Mouse (Mus musculus) midbrain, postnatal 0 days (tissue): ENCODE results near the gene Zmynd11. TPM values are rescaled to one million over a fixed set of nuclear protein-coding genes. Genes with fewer than 3 reads are reported as not detected.

Experiments used
- ATAC-seq: fragments of 200-750 bp; cut with Nextera tagmentation; 2 replicates; pipeline ENCODE4 v1.8.0; 2017; ENCODE audit warnings: moderate number of reproducible peaks, mild to moderate bottlenecking, moderate TSS enrichment, moderate library complexity; ENCODE audit not compliant: low FRiP score
- DNase-seq: peaks from one replicate; pipeline ENCODE4 v3.0.0-alpha.2; 2015; ENCODE audit warnings: low spot score
- H3K27ac ChIP-seq: fragments of 300-500 bp; sonication (generic); 2 replicates; pipeline ENCODE4 v1.5.1; 2014; ENCODE audit warnings: low read depth, mild to moderate bottlenecking, low read length, mixed read lengths
- H3K27me3 ChIP-seq: fragments of 300-500 bp; sonication (generic); 2 replicates; pipeline ENCODE4 v1.6.1; 2014; ENCODE audit warnings: low read length, control low read depth, mixed read lengths; ENCODE audit not compliant: insufficient read depth
- H3K36me3 ChIP-seq: fragments of 300-500 bp; sonication (generic); 2 replicates; pipeline ENCODE4 v1.6.1; 2014; ENCODE audit warnings: low read length, control low read depth, mixed read lengths; ENCODE audit not compliant: insufficient read depth
- H3K4me1 ChIP-seq: fragments of 300-500 bp; sonication (generic); 2 replicates; pipeline ENCODE4 v1.6.1; 2014; ENCODE audit warnings: mild to moderate bottlenecking, control low read depth, antibody characterized with exemption, low read length, mixed read lengths; ENCODE audit not compliant: insufficient read depth
- H3K4me2 ChIP-seq: fragments of 300-500 bp; sonication (generic); 2 replicates; pipeline ENCODE4 v1.6.1; 2014; ENCODE audit warnings: low read depth, mild to moderate bottlenecking, low read length, mixed read lengths; ENCODE audit not compliant: poor library complexity, severe bottlenecking
- H3K4me3 ChIP-seq: fragments of 300-500 bp; sonication (generic); 2 replicates; pipeline ENCODE4 v1.5.1; 2014; ENCODE audit warnings: low read depth, mild to moderate bottlenecking, low read length, moderate library complexity
- H3K9ac ChIP-seq: fragments of 300-500 bp; sonication (generic); replicated peaks from 2 replicates; pipeline ENCODE4 v1.6.1; 2014; ENCODE audit warnings: mild to moderate bottlenecking, low read length, moderate library complexity, mixed read lengths; ENCODE audit not compliant: poor library complexity, severe bottlenecking
- H3K9me3 ChIP-seq: fragments of 300-500 bp; sonication (generic); 2 replicates; pipeline ENCODE4 v1.6.1; 2016; ENCODE audit warnings: low read length, control low read depth
- CTCF ChIP-seq: IDR thresholded peaks from 2 replicates; pipeline ENCODE4 v1.5.1; 2016; ENCODE audit warnings: antibody characterized with exemption, mild to moderate bottlenecking
- WGBS: fragments of 180-500 bp; shearing (Covaris S2); extraction: QIAGEN DNeasy Blood & Tissue Kit; methylation state at CpG from one replicate; pipeline ENCODE4 v1.1.7; 2014; 5-methylcytosine and 5-hydroxymethylcytosine counted together
- polyA plus RNA-seq: library from polyadenylated mRNA; unstranded; fragments of >200 nt; fragmentation: Nextera tagmentation; extraction: Ambion mirVana; gene quantifications from 2 replicates; pipeline ENCODE4 v1.2.1, GENCODE M21; 2015
- total RNA-seq: library from RNA; depleted of rRNA; stranded (reverse); fragments of >200 nt; gene quantifications from 2 replicates; pipeline ENCODE4 v1.2.3, GENCODE M21; 2014

Zmynd11 gene
- total and polyA plus RNA-seq, 2 experiments from 2014 or later = 157 to 163 TPM

GRCm38 (mm10) chr13:9684153-9684923 lies 80.8 kb downstream of the Zmynd11 start:
- no peak for TF ChIP-seq CTCF
- H3K4me3 ChIP-seq = no peak overlapping the region
- H3K36me3 ChIP-seq = peaks cover 43% of the 10 kb centered on the region
- no peak overlapping the region for H3K4me2 ChIP-seq
- no peaks in the 10 kb centered on the region for H3K27me3 ChIP-seq
- H3K4me1 ChIP-seq = no peaks in the 10 kb centered on the region
- DNase-seq (peak; percentile 33), ATAC-seq (no peak)
- H3K27ac ChIP-seq = no peak overlapping the region
- H3K9ac ChIP-seq = no peak overlapping the region
- H3K9me3 ChIP-seq = no peaks in the 10 kb centered on the region
- 93% methylated on average over 11 of the region's 11 CpGs for WGBS

- peak; percentile 40 for DNase-seq
- Histone ChIP-seq H3K27ac (no peak overlapping the region), H3K36me3 (peaks cover 32% of the 10 kb centered on the region), H3K9ac (no peak overlapping the region), H3K27me3 (no peaks in the 10 kb centered on the region), H3K4me3 (no peak overlapping the region), H3K4me2 (no peak overlapping the region), H3K4me1 (no peaks in the 10 kb centered on the region), H3K9me3 (no peaks in the 10 kb centered on the region)
- no peak for ATAC-seq
- TF ChIP-seq CTCF = peak; percentile 57
- WGBS = 89% methylated on average over 4 of the region's 4 CpGs
Observed at GRCm38 (mm10) chr13:9683280-9683679, 81.8 kb downstream of the Zmynd11 start.

- Histone ChIP-seq H3K27me3 (no peaks in the 10 kb centered on the region), H3K9ac (no peak overlapping the region), H3K4me2 (no peak overlapping the region), H3K36me3 (peaks cover 16% of the 10 kb centered on the region), H3K4me3 (no peak overlapping the region), H3K9me3 (no peaks in the 10 kb centered on the region), H3K27ac (no peak overlapping the region), H3K4me1 (no peaks in the 10 kb centered on the region)
- WGBS = 98% methylated on average over 3 of the region's 3 CpGs
- ATAC-seq = no peak
- no peak for DNase-seq
- no peak for TF ChIP-seq CTCF
Observed at GRCm38 (mm10) chr13:9681492-9681891, 83.6 kb downstream of the Zmynd11 start.

GRCm38 (mm10) chr13:9674126-9674525 lies 91.0 kb downstream of the Zmynd11 start:
- Histone ChIP-seq H3K4me1 (no peaks in the 10 kb centered on the region), H3K4me2 (no peak overlapping the region), H3K27ac (no peak overlapping the region), H3K36me3 (0 out of 2 replicates have a peak, but pooled peaks cover 3% of the 10 kb centered on the region), H3K9me3 (no peaks in the 10 kb centered on the region), H3K4me3 (no peak overlapping the region), H3K27me3 (no peaks in the 10 kb centered on the region), H3K9ac (no peak overlapping the region)
- TF ChIP-seq CTCF = no peak
- no peak for ATAC-seq
- 95% methylated on average over 1 of the region's 1 CpGs for WGBS
- no peak for DNase-seq

GRCm38 (mm10) chr13:9669246-9669645 lies 95.9 kb downstream of the Zmynd11 start:
- Histone ChIP-seq H3K27ac (no peak overlapping the region), H3K4me1 (no peaks in the 10 kb centered on the region), H3K4me2 (no peak overlapping the region), H3K9ac (no peak overlapping the region), H3K4me3 (no peak overlapping the region), H3K36me3 (peaks cover 14% of the 10 kb centered on the region; the same call in 1 of the 2 replicates), H3K27me3 (no peaks in the 10 kb centered on the region), H3K9me3 (no peaks in the 10 kb centered on the region)
- WGBS = 93% methylated on average over 5 of the region's 5 CpGs
- no peak for DNase-seq
- TF ChIP-seq CTCF = no peak
- no peak for ATAC-seq

- H3K27me3 ChIP-seq = no peaks in the 10 kb centered on the region
Observed at GRCm38 (mm10) chr13:9667954-9668496, 97.1 kb downstream of the Zmynd11 start.

More at GRCm38 (mm10) chr13:9667954-9668496, 97.1 kb downstream of the Zmynd11 start:
- Histone ChIP-seq H3K4me2 (no peak overlapping the region), H3K9ac (no peak overlapping the region), H3K4me1 (no peaks in the 10 kb centered on the region), H3K4me3 (no peak overlapping the region), H3K27ac (no peak overlapping the region), H3K9me3 (no peaks in the 10 kb centered on the region), H3K36me3 (peaks cover 12% of the 10 kb centered on the region; the same call in 1 of the 2 replicates)
- no peak for TF ChIP-seq CTCF
- 89% methylated on average over 7 of the region's 7 CpGs for WGBS
- DNase-seq = no peak
- no peak for ATAC-seq
